Mouse (Mus musculus) embryonic facial prominence, embryonic 15.5 days (tissue): ENCODE results near the gene Strip2. TPM values are rescaled to one million over a fixed set of nuclear protein-coding genes. Genes with fewer than 3 reads are reported as not detected.
A peak's percentile ranks its signal among the peaks of the same experiment; 100 is the strongest.

ENCODE experiments used
- ATAC-seq: fragments of 200-750 bp; cut with Nextera tagmentation; 2 replicates; pipeline ENCODE4 v1.8.0; 2017; ENCODE audit warnings: low read depth, moderate TSS enrichment; ENCODE audit not compliant: insufficient number of reproducible peaks, low FRiP score, low TSS enrichment
- H3K27ac ChIP-seq: fragments of 300-500 bp; sonication (generic); replicated peaks from 2 replicates; pipeline ENCODE4 v1.5.1; 2015; ENCODE audit warnings: mild to moderate bottlenecking, inconsistent platforms
- H3K27me3 ChIP-seq: fragments of 300-500 bp; sonication (generic); 2 replicates; pipeline ENCODE4 v1.6.1; 2015; ENCODE audit warnings: inconsistent platforms
- H3K36me3 ChIP-seq: fragments of 300-500 bp; sonication (generic); 2 replicates; pipeline ENCODE4 v1.6.1; 2015; ENCODE audit warnings: mild to moderate bottlenecking, inconsistent platforms
- H3K4me1 ChIP-seq: fragments of 300-500 bp; sonication (generic); 2 replicates; pipeline ENCODE4 v1.6.1; 2015; ENCODE audit warnings: inconsistent platforms
- H3K4me2 ChIP-seq: fragments of 300-500 bp; sonication (generic); replicated peaks from 2 replicates; pipeline ENCODE4 v1.6.1; 2015; ENCODE audit warnings: mild to moderate bottlenecking, inconsistent platforms
- H3K4me3 ChIP-seq: fragments of 300-500 bp; sonication (generic); replicated peaks from 2 replicates; pipeline ENCODE4 v1.5.1; 2015; ENCODE audit warnings: mild to moderate bottlenecking, inconsistent platforms
- H3K9ac ChIP-seq: fragments of 300-500 bp; sonication (generic); 2 replicates; pipeline ENCODE4 v1.6.1; 2015; ENCODE audit warnings: inconsistent platforms
- H3K9me3 ChIP-seq: fragments of 300-500 bp; sonication (generic); replicated peaks from 2 replicates; pipeline ENCODE4 v1.6.1; 2016; ENCODE audit warnings: inconsistent platforms
- WGBS: fragments of 180-500 bp; shearing (Covaris S2); methylation state at CpG from one replicate; pipeline ENCODE4 v1.1.7; 2015; 5-methylcytosine and 5-hydroxymethylcytosine counted together
- polyA plus RNA-seq: library from polyadenylated mRNA; unstranded; fragments of >200 nt; fragmentation: Nextera tagmentation; extraction: Ambion mirVana; gene quantifications from 2 replicates; pipeline ENCODE4 v1.2.1, GENCODE M21; 2015

Strip2 gene
- polyA plus RNA-seq, 1 experiment from 2014 or later: 1.1 TPM

- H3K27me3 ChIP-seq: no peaks in the 10 kb centered on the region
- H3K4me2 ChIP-seq: no peak overlapping the region
- H3K9me3 ChIP-seq: no peaks in the 10 kb centered on the region
- no peaks in the 10 kb centered on the region for H3K4me1 ChIP-seq
- H3K4me3 ChIP-seq: no peak overlapping the region
- no peak for ATAC-seq
- peaks cover 16% of the 10 kb centered on the region; the same call in 1 of the 2 replicates for H3K36me3 ChIP-seq
- no peak overlapping the region for H3K9ac ChIP-seq
- no peak overlapping the region for H3K27ac ChIP-seq
- 100% methylated on average over 1 of the region's 1 CpGs for WGBS
These were observed 15.4 kb upstream of the Strip2 start for GRCm38 (mm10) chr6:29901450-29901849.

DNA sequence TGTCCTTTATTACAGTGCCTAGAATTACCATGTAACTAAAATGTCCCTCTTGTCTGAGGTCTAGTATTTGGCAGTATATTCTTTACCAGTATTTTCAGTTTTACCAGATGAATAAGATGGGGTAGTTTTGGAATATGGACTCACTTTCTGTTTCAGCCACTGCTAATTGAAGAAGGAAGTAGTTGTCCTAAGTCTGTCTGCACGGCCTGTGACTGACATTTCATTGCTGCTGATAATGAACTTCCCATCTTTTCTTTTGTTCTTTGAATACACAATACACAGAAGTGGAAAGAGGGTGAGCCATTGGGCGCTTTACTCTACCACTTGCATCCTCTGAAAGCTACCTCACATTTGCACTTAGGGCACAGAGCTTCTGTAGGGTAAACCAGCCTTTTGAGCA, 14.6 kb upstream of the Strip2 start:
- H3K9ac ChIP-seq: no peak overlapping the region
- peaks cover 13% of the 10 kb centered on the region; the same call in 1 of the 2 replicates for H3K36me3 ChIP-seq
- H3K9me3 ChIP-seq: no peaks in the 10 kb centered on the region
- H3K4me2 ChIP-seq: no peak overlapping the region
- WGBS: 83% methylated on average over 2 of the region's 2 CpGs
- no peaks in the 10 kb centered on the region for H3K4me1 ChIP-seq
- ATAC-seq: no peak
- H3K27ac ChIP-seq: no peak overlapping the region
- H3K4me3 ChIP-seq: no peak overlapping the region
- H3K27me3 ChIP-seq: no peaks in the 10 kb centered on the region

- Histone ChIP-seq H3K9ac (no peak overlapping the region), H3K4me3 (no peak overlapping the region), H3K27me3 (no peaks in the 10 kb centered on the region), H3K4me2 (no peak overlapping the region), H3K36me3 (peaks cover 13% of the 10 kb centered on the region; the same call in 1 of the 2 replicates), H3K4me1 (no peaks in the 10 kb centered on the region), H3K9me3 (no peaks in the 10 kb centered on the region), H3K27ac (no peak overlapping the region)
- 87% methylated on average over 3 of the region's 3 CpGs for WGBS
- no peak for ATAC-seq
These were observed 13.4 kb upstream of the Strip2 start for GRCm38 (mm10) chr6:29903343-29903914.

DNA sequence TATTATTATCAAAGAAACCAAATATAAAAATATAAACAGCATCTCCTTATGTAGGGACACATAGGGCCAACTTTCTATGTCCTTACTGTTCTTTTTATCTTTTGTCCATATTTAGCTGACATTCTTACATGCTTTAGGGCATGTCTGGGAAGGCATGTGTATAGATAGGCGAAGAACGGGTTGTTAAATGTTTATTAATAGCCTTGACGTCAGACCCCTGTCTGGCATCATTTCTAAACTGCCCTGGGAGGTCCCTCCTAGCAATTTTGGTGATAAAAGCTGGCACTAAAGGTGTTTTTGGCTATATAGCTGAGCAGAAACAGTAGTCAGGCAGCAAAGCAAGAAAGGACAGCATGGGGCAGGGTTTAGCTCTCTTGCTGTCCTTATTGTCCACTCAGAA, 12.5 kb upstream of the Strip2 start:
- no peak overlapping the region for H3K9ac ChIP-seq
- no peak for ATAC-seq
- no peaks in the 10 kb centered on the region for H3K9me3 ChIP-seq
- no peak overlapping the region for H3K27ac ChIP-seq
- no peaks in the 10 kb centered on the region for H3K4me1 ChIP-seq
- no peaks in the 10 kb centered on the region for H3K27me3 ChIP-seq
- H3K4me2 ChIP-seq: no peak overlapping the region
- no peak overlapping the region for H3K4me3 ChIP-seq
- peaks cover 21% of the 10 kb centered on the region; the same call in 1 of the 2 replicates for H3K36me3 ChIP-seq
- 66% methylated on average over 3 of the region's 3 CpGs for WGBS

DNA sequence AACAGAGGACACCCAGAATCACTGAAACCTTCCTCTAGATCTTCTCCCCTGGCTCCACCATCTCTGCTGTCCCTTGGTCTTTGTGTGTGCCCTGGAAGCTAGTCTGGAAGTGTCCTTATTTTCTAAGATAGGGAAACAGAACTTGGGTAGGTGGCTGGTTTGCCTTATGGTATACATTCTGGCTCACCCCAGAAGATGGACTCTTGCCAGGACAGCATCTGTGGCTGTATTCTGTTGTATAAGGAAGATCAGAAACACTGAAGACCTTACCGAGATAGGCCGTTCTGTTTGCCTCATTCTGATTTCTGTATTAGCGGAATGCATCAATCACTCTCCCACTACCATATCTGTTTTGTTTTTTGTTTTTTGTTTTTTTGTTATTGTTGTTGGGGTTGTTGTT, 6.2 kb upstream of the Strip2 start:
- 85% methylated on average over 3 of the region's 3 CpGs for WGBS
- Histone ChIP-seq H3K9ac (no peak overlapping the region), H3K4me3 (no peak overlapping the region), H3K36me3 (peaks cover 19% of the 10 kb centered on the region; the same call in 1 of the 2 replicates), H3K27ac (no peak overlapping the region), H3K9me3 (no peaks in the 10 kb centered on the region), H3K27me3 (no peaks in the 10 kb centered on the region), H3K4me2 (no peak overlapping the region), H3K4me1 (no peaks in the 10 kb centered on the region)
- ATAC-seq: no peak

DNA sequence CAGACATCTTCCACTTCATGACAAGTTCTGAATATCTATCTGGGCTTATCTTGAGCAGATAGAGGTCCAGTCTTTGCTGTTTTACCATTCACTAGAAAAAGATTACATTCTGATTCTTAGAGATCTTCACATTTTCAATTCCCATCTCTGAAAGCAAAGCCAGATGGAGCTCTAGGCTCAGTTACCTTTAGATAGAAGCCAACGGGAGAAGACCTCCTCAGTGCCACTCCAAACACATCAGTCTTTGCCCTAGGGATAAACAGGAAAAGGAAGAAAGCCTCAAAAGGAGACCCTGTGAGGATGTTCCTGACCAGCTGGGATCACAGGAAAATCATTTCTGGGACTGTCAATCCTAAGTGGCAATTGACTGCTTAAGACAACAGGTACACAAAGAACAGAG, 3.1 kb upstream of the Strip2 start:
- Histone ChIP-seq H3K27me3 (peaks cover 6% of the 10 kb centered on the region; the same call in 1 of the 2 replicates), H3K4me3 (no peak overlapping the region), H3K4me2 (no peak overlapping the region), H3K9ac (no peak overlapping the region), H3K4me1 (peaks cover 14% of the 10 kb centered on the region), H3K27ac (no peak overlapping the region), H3K36me3 (peaks cover 12% of the 10 kb centered on the region; the same call in 1 of the 2 replicates), H3K9me3 (no peaks in the 10 kb centered on the region)
- WGBS: 16% methylated on average over 1 of the region's 1 CpGs
- ATAC-seq: no peak

DNA sequence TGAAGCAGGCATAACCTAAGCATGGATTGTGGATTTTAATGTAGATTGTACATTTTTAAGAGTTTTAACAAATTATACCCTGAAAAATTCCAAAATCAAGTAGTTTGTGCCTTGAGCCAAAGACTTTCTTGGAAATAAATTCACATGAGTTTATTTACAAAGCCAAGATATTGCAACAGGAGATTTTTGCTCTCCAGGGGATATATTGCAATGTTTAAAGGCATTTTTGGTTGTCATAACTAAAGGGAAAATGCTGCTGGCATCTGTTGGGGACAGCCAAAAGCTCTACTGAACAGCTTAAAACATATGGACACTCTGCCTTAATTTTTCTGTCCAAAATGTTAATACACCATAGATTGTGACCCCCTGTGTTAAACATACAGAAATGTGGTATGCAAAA, 2.7 kb upstream of the Strip2 start:
- Histone ChIP-seq H3K9me3 (no peaks in the 10 kb centered on the region), H3K4me2 (no peak overlapping the region), H3K36me3 (peaks cover 8% of the 10 kb centered on the region; the same call in 1 of the 2 replicates), H3K4me3 (no peak overlapping the region), H3K27ac (no peak overlapping the region), H3K4me1 (peaks cover 14% of the 10 kb centered on the region), H3K9ac (no peak overlapping the region), H3K27me3 (peaks cover 6% of the 10 kb centered on the region; the same call in 1 of the 2 replicates)
- no peak for ATAC-seq

- Histone ChIP-seq H3K27me3 (peaks cover 6% of the 10 kb centered on the region; the same call in 1 of the 2 replicates), H3K27ac (no peak overlapping the region), H3K9me3 (no peaks in the 10 kb centered on the region), H3K4me2 (peak overlapping the region; percentile 97; the same call in 1 of the 2 replicates), H3K4me1 (peaks cover 14% of the 10 kb centered on the region), H3K36me3 (no peaks in the 10 kb centered on the region), H3K4me3 (no peak overlapping the region), H3K9ac (no peak overlapping the region)
- 40% methylated on average over 9 of the region's 9 CpGs for WGBS
- no peak for ATAC-seq
These were observed 976 bp upstream of the Strip2 start for GRCm38 (mm10) chr6:29915836-29916235.

GRCm38 (mm10) chr6:29917383-29917720, 540 bp downstream of the Strip2 start:
- 1% methylated on average over 21 of the region's 21 CpGs for WGBS
- H3K36me3 ChIP-seq: no peaks in the 10 kb centered on the region
- H3K9ac ChIP-seq: peak overlapping the region; percentile 48
- peaks cover 6% of the 10 kb centered on the region; the same call in 1 of the 2 replicates for H3K27me3 ChIP-seq
- H3K4me2 ChIP-seq: peak overlapping the region; percentile 97
- H3K4me3 ChIP-seq: peak overlapping the region; percentile 73
- H3K27ac ChIP-seq: no peak overlapping the region
- peak; percentile 70 for ATAC-seq
- no peaks in the 10 kb centered on the region for H3K9me3 ChIP-seq
- H3K4me1 ChIP-seq: peaks cover 14% of the 10 kb centered on the region

- Histone ChIP-seq H3K4me3 (peak overlapping the region; percentile 73), H3K27me3 (peaks cover 6% of the 10 kb centered on the region; the same call in 1 of the 2 replicates)
These were observed 1.1 kb downstream of the Strip2 start for GRCm38 (mm10) chr6:29917947-29918346.

GRCm38 (mm10) chr6:29923501-29923900, 6.7 kb downstream of the Strip2 start:
- no peak overlapping the region for H3K27ac ChIP-seq
- no peaks in the 10 kb centered on the region for H3K36me3 ChIP-seq
- H3K4me1 ChIP-seq: no peaks in the 10 kb centered on the region
- no peak for ATAC-seq
- no peaks in the 10 kb centered on the region for H3K9me3 ChIP-seq
- no peak overlapping the region for H3K4me2 ChIP-seq
- H3K27me3 ChIP-seq: no peaks in the 10 kb centered on the region
- no peak overlapping the region for H3K9ac ChIP-seq
- H3K4me3 ChIP-seq: no peak overlapping the region
- 79% methylated on average over 4 of the region's 4 CpGs for WGBS

More at GRCm38 (mm10) chr6:29917947-29918346, 1.1 kb downstream of the Strip2 start:
- no peak for ATAC-seq
- Histone ChIP-seq H3K4me2 (peak overlapping the region; percentile 97; the same call in 1 of the 2 replicates), H3K9ac (no peak overlapping the region), H3K4me1 (peaks cover 14% of the 10 kb centered on the region), H3K27ac (no peak overlapping the region), H3K9me3 (no peaks in the 10 kb centered on the region), H3K36me3 (no peaks in the 10 kb centered on the region)
- 20% methylated on average over 4 of the region's 4 CpGs for whole genome bisulfite sequencing

GRCm38 (mm10) chr6:29925594-29926219, 8.9 kb downstream of the Strip2 start:
- no peaks in the 10 kb centered on the region for H3K36me3 ChIP-seq
- no peak overlapping the region for H3K27ac ChIP-seq
- no peak for ATAC-seq
- H3K4me2 ChIP-seq: no peak overlapping the region
- H3K27me3 ChIP-seq: no peaks in the 10 kb centered on the region
- no peaks in the 10 kb centered on the region for H3K4me1 ChIP-seq
- no peak overlapping the region for H3K9ac ChIP-seq
- WGBS: 71% methylated on average over 6 of the region's 6 CpGs
- no peak overlapping the region for H3K4me3 ChIP-seq
- H3K9me3 ChIP-seq: no peaks in the 10 kb centered on the region
